Mouse (Mus musculus): ENCODE results near the gene Eps15. TPM values are rescaled to one million over a fixed set of nuclear protein-coding genes. Genes with fewer than 3 reads are reported as not detected.

Gene Eps15
- polyA plus RNA-seq, 1 experiment from 2014 or later, result 45.2 TPM

GRCm38 (mm10) chr4:109281946-109282345, 1.9 kb downstream of the Eps15 start:
- Histone ChIP-seq H3K4me2 (ENCODE audit: low read depth, low read length, severe bottlenecking) (no peak overlapping the region), H3K9me3 (ENCODE audit: control insufficient read depth, low read length) (no peaks in the 10 kb centered on the region), H3K9ac (ENCODE audit: low read length) (no peak overlapping the region), H3K36me3 (ENCODE audit: control insufficient read depth, insufficient read depth, low read length) (no peaks in the 10 kb centered on the region), H3K4me3 (ENCODE audit: low read depth, low read length) (no peak overlapping the region), H3K4me1 (replicated peaks; ENCODE audit: control insufficient read depth, insufficient read depth, low read length) (no peaks in the 10 kb centered on the region), H3K27ac (ENCODE audit: low read depth, low read length) (no peak overlapping the region), H3K27me3 (ENCODE audit: control insufficient read depth, insufficient read depth, low read length) (no peaks in the 10 kb centered on the region; the same call in 1 of the 2 replicates)
- DNase-seq (ENCODE audit: low spot score) (no peak), ATAC-seq (replicated peaks; ENCODE audit: low FRiP score) (no peak)
- 91% methylated on average over 1 of the region's 1 CpGs for WGBS

DNA sequence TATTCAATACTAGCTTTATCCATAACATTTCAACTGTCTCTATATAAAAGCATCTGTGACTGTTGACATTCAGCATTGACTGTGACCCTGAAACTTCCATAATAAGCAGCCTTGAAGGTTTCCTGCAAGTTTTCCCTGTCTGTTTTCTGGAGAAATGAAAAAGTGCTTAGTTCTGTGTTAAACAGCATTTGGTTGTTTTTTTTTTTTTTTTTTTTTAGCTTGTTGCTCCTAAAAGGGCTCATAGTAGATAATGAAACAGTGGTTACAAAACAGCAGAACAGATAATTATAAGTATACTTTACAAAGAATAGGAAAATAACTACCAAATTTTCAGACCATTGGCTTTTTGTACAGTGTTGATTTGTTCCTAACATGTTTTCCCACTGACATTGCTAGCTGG, 14.6 kb downstream of the Eps15 start:
- no peak overlapping the region for H3K9ac ChIP-seq (ENCODE audit: low read length)
- no peak overlapping the region for H3K27ac ChIP-seq (ENCODE audit: low read depth, low read length)
- H3K27me3 ChIP-seq (ENCODE audit: control insufficient read depth, insufficient read depth, low read length), result no peaks in the 10 kb centered on the region
- no peaks in the 10 kb centered on the region for H3K4me1 ChIP-seq (replicated peaks; ENCODE audit: control insufficient read depth, insufficient read depth, low read length)
- H3K36me3 ChIP-seq (ENCODE audit: control insufficient read depth, insufficient read depth, low read length), result no peaks in the 10 kb centered on the region
- DNase-seq (ENCODE audit: low spot score) (no peak), ATAC-seq (replicated peaks; ENCODE audit: low FRiP score) (no peak)
- H3K4me2 ChIP-seq (ENCODE audit: low read depth, low read length, severe bottlenecking), result no peak overlapping the region
- H3K4me3 ChIP-seq (ENCODE audit: low read depth, low read length), result no peak overlapping the region
- H3K9me3 ChIP-seq (ENCODE audit: control insufficient read depth, low read length), result no peaks in the 10 kb centered on the region

DNA sequence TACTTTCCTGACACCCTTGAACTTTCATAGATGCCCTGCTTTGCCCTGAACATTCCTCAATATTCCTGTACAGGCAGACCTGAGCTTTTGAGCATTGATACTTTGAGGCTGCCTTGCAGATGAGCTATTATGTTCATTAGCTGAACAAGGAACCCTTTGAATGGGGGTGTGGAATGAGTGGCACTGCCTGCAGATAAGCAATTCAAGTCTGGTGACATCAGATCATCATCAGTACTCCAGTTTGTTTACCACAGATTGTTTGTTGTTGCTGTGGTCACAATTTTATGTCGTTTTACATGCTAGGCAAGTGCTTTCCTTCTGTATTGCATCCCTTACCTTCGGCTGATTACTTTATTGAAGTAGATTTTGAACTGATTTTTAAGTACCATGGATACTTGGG, 16.4 kb downstream of the Eps15 start:
- no peak for ATAC-seq (replicated peaks; ENCODE audit: low FRiP score)
- Histone ChIP-seq H3K4me1 (replicated peaks; ENCODE audit: control insufficient read depth, insufficient read depth, low read length) (no peaks in the 10 kb centered on the region), H3K9ac (ENCODE audit: low read length) (no peak overlapping the region), H3K36me3 (ENCODE audit: control insufficient read depth, insufficient read depth, low read length) (no peaks in the 10 kb centered on the region), H3K4me2 (ENCODE audit: low read depth, low read length, severe bottlenecking) (no peak overlapping the region), H3K27me3 (ENCODE audit: control insufficient read depth, insufficient read depth, low read length) (no peaks in the 10 kb centered on the region), H3K9me3 (ENCODE audit: control insufficient read depth, low read length) (no peaks in the 10 kb centered on the region), H3K4me3 (ENCODE audit: low read depth, low read length) (no peak overlapping the region), H3K27ac (ENCODE audit: low read depth, low read length) (no peak overlapping the region)
- no peak for DNase-seq (ENCODE audit: low spot score)
- 80% methylated on average over 2 of the region's 2 CpGs for WGBS

GRCm38 (mm10) chr4:109299136-109299535, 19.1 kb downstream of the Eps15 start:
- no peaks in the 10 kb centered on the region for H3K36me3 ChIP-seq (ENCODE audit: control insufficient read depth, insufficient read depth, low read length)
- no peak overlapping the region for H3K4me3 ChIP-seq (ENCODE audit: low read depth, low read length)
- H3K27me3 ChIP-seq (ENCODE audit: control insufficient read depth, insufficient read depth, low read length), result no peaks in the 10 kb centered on the region
- no peaks in the 10 kb centered on the region for H3K9me3 ChIP-seq (ENCODE audit: control insufficient read depth, low read length)
- no peaks in the 10 kb centered on the region for H3K4me1 ChIP-seq (replicated peaks; ENCODE audit: control insufficient read depth, insufficient read depth, low read length)
- no peak for DNase-seq (ENCODE audit: low spot score)
- H3K9ac ChIP-seq (ENCODE audit: low read length), result no peak overlapping the region
- ATAC-seq (replicated peaks; ENCODE audit: low FRiP score), result no peak
- H3K4me2 ChIP-seq (ENCODE audit: low read depth, low read length, severe bottlenecking), result no peak overlapping the region
- no peak overlapping the region for H3K27ac ChIP-seq (ENCODE audit: low read depth, low read length)

GRCm38 (mm10) chr4:109316941-109317894, 37.1 kb downstream of the Eps15 start:
- no peak overlapping the region for H3K4me2 ChIP-seq (ENCODE audit: low read depth, low read length, severe bottlenecking)
- H3K9me3 ChIP-seq (ENCODE audit: control insufficient read depth, low read length), result no peaks in the 10 kb centered on the region
- no peak overlapping the region for H3K4me3 ChIP-seq (ENCODE audit: low read depth, low read length)
- DNase-seq (ENCODE audit: low spot score), result no peak
- H3K9ac ChIP-seq (ENCODE audit: low read length), result no peak overlapping the region
- H3K36me3 ChIP-seq (ENCODE audit: control insufficient read depth, insufficient read depth, low read length), result no peaks in the 10 kb centered on the region
- no peak for ATAC-seq (replicated peaks; ENCODE audit: low FRiP score)
- H3K27me3 ChIP-seq (ENCODE audit: control insufficient read depth, insufficient read depth, low read length), result no peaks in the 10 kb centered on the region
- H3K27ac ChIP-seq (ENCODE audit: low read depth, low read length), result no peak overlapping the region
- no peaks in the 10 kb centered on the region for H3K4me1 ChIP-seq (replicated peaks; ENCODE audit: control insufficient read depth, insufficient read depth, low read length)

DNA sequence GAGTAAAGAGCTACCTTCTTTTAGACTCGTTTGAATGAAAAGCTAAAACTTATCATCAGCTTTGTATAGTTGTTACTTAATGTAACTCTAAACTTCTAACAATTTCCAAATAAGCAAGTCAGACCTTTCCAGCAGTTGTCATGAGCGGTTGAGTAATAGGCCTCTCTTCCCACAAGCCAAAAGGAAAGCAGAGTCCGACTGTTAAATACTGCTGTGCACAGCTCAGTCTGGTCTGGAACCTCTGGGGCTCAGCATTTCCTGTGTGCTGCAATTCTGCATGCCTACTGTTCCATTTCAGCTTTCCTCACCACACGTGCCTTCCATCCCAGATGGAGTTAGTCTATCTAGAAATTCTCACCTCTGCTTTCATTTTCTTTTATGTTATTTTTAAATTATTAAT, 56.7 kb downstream of the Eps15 start:
- no peak overlapping the region for H3K4me3 ChIP-seq (ENCODE audit: low read depth, low read length)
- H3K27ac ChIP-seq (ENCODE audit: low read depth, low read length), result no peak overlapping the region
- no peaks in the 10 kb centered on the region for H3K9me3 ChIP-seq (ENCODE audit: control insufficient read depth, low read length)
- H3K9ac ChIP-seq (ENCODE audit: low read length), result no peak overlapping the region
- 90% methylated on average over 4 of the region's 4 CpGs for WGBS
- no peaks in the 10 kb centered on the region for H3K36me3 ChIP-seq (ENCODE audit: control insufficient read depth, insufficient read depth, low read length)
- DNase-seq (ENCODE audit: low spot score) (no peak), ATAC-seq (replicated peaks; ENCODE audit: low FRiP score) (no peak)
- H3K4me2 ChIP-seq (ENCODE audit: low read depth, low read length, severe bottlenecking), result no peak overlapping the region
- no peaks in the 10 kb centered on the region for H3K27me3 ChIP-seq (ENCODE audit: control insufficient read depth, insufficient read depth, low read length)
- no peaks in the 10 kb centered on the region for H3K4me1 ChIP-seq (replicated peaks; ENCODE audit: control insufficient read depth, insufficient read depth, low read length)

DNA sequence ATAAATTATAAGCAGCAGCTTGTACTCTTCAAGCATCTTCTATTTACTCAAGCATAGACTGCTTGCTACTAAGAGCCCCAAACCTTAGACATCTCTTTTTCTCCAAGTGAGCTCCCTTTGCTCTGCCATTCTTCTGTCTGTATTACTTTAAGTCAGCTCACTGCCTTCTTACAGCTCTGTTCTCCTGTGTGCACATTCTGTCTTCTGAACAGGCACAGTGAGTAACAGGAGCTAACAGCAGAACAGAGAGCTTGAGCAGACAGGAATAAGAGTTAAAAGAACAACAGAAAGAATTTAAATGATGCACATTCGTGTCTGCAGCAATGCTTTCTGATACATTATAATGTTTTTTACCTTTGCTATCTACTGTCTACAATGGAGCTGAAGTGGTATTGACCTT, 61.2 kb downstream of the Eps15 start:
- no peak overlapping the region for H3K27ac ChIP-seq (ENCODE audit: low read depth, low read length)
- H3K36me3 ChIP-seq (ENCODE audit: control insufficient read depth, insufficient read depth, low read length), result no peaks in the 10 kb centered on the region
- H3K4me1 ChIP-seq (replicated peaks; ENCODE audit: control insufficient read depth, insufficient read depth, low read length), result no peaks in the 10 kb centered on the region
- DNase-seq (ENCODE audit: low spot score), result no peak
- no peak for ATAC-seq (replicated peaks; ENCODE audit: low FRiP score)
- no peak overlapping the region for H3K4me2 ChIP-seq (ENCODE audit: low read depth, low read length, severe bottlenecking)
- H3K9ac ChIP-seq (ENCODE audit: low read length), result no peak overlapping the region
- no peak overlapping the region for H3K4me3 ChIP-seq (ENCODE audit: low read depth, low read length)
- WGBS, result 66% methylated on average over 1 of the region's 1 CpGs
- no peaks in the 10 kb centered on the region for H3K27me3 ChIP-seq (ENCODE audit: control insufficient read depth, insufficient read depth, low read length)
- no peaks in the 10 kb centered on the region for H3K9me3 ChIP-seq (ENCODE audit: control insufficient read depth, low read length)

DNA sequence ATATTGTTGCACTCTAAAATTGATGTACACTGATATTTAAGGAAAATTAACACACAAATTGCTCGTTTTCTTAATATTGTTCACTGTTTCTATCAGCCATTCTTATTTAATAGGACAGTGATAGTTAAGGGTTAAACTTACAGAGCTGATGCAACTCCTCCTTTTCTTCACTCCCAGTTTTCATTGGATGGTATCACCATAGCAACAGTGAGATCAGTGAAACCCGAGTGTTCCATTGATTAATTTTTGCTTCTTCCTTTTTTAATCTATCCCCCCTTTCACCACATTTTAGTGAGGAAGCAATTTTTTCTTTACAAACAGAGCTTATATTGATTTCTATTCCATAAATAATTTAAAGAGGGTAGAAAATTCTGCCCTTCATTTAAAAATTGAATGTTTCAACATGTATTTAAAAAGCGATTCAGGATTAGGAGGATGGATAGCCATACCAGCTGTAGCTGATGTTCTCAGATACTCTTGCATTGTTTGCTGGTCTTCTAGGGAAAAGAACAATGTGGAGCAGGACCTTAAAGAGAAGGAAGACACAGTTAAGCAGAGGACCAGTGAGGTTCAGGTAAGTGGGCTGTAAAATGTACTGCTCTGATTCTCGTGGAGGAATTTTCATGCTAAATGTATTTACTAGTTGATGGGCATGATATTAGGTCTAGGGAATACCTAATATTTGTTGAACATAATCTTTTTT, 62.9 kb downstream of the Eps15 start:
- WGBS, result 44% methylated on average over 4 of the region's 4 CpGs
- no peak for DNase-seq (ENCODE audit: low spot score)
- no peak overlapping the region for H3K27ac ChIP-seq (ENCODE audit: low read depth, low read length)

More for the DNA sequence above, 62.9 kb downstream of the Eps15 start:
- Histone ChIP-seq H3K9ac (ENCODE audit: low read length) (no peak overlapping the region), H3K4me2 (ENCODE audit: low read depth, low read length, severe bottlenecking) (no peak overlapping the region), H3K27me3 (ENCODE audit: control insufficient read depth, insufficient read depth, low read length) (no peaks in the 10 kb centered on the region), H3K4me3 (ENCODE audit: low read depth, low read length) (peak overlapping the region; percentile 13; the same call in 1 of the 2 replicates), H3K9me3 (ENCODE audit: control insufficient read depth, low read length) (no peaks in the 10 kb centered on the region), H3K36me3 (ENCODE audit: control insufficient read depth, insufficient read depth, low read length) (no peaks in the 10 kb centered on the region), H3K4me1 (replicated peaks; ENCODE audit: control insufficient read depth, insufficient read depth, low read length) (no peaks in the 10 kb centered on the region)
- peak; percentile 71; the same call in 1 of the 2 replicates for ATAC-seq (replicated peaks; ENCODE audit: low FRiP score)

Data from forebrain, embryonic 11.5 days (tissue).